Mouse (Mus musculus) testis, postnatal 10 days (tissue): ENCODE data around the gene Repin1.

Experiments used
- DNase-seq: peaks from one replicate; pipeline ENCODE4 v3.0.0; 2021; ENCODE audit warnings: low spot score

The Repin1 gene

GRCm38 (mm10) chr6:48593158-48594042, at the start of gene Repin1, which contains the start of gene Gm44965:
Gene Repin1 (plus strand): TSS chr6:48593883.
Gene Gm44965 (plus strand): TSS chr6:48593941.
- peak; percentile 97 for DNase-seq

- no peak for DNase-seq
Observed at GRCm38 (mm10) chr6:48545251-48545650, 48.4 kb upstream of the Repin1 start.

- DNase-seq, result peak; percentile 67
Observed at GRCm38 (mm10) chr6:48546271-48546670, 47.4 kb upstream of the Repin1 start.

- DNase-seq, result peak; percentile 33
Observed at GRCm38 (mm10) chr6:48546858-48547257, 46.8 kb upstream of the Repin1 start.

- DNase-seq, result no peak
Observed at GRCm38 (mm10) chr6:48548314-48548713, 45.4 kb upstream of the Repin1 start.

GRCm38 (mm10) chr6:48552918-48553317, 40.8 kb upstream of the Repin1 start:
- DNase-seq, result peak; percentile 59

GRCm38 (mm10) chr6:48553819-48554218, 39.9 kb upstream of the Repin1 start:
- DNase-seq, result peak; percentile 28

GRCm38 (mm10) chr6:48554280-48555103, 39.2 kb upstream of the Repin1 start, which contains the start of gene Lrrc61:
Gene Lrrc61 (plus strand): TSS chr6:48554796.
- peak; percentile 99 for DNase-seq

GRCm38 (mm10) chr6:48555104-48555890, 38.4 kb upstream of the Repin1 start:
- DNase-seq, result peak; percentile 46

- no peak for DNase-seq
Observed at GRCm38 (mm10) chr6:48555956-48556355, 37.7 kb upstream of the Repin1 start.

- no peak for DNase-seq
Observed at GRCm38 (mm10) chr6:48565693-48566310, 27.9 kb upstream of the Repin1 start.

- peak; percentile 69 for DNase-seq
Observed at GRCm38 (mm10) chr6:48566312-48566711, 27.4 kb upstream of the Repin1 start.

- peak; percentile 77 for DNase-seq
Observed at GRCm38 (mm10) chr6:48568036-48568984, 25.4 kb upstream of the Repin1 start.

GRCm38 (mm10) chr6:48569065-48569807, 24.4 kb upstream of the Repin1 start:
- no peak for DNase-seq

- DNase-seq, result no peak
Observed at GRCm38 (mm10) chr6:48572014-48572413, 21.7 kb upstream of the Repin1 start.

- DNase-seq, result peak; percentile 60
Observed at GRCm38 (mm10) chr6:48572572-48573061, 21.1 kb upstream of the Repin1 start, which contains the start of gene Rarres2. Gene Rarres2 (minus strand): TSS chr6:48572789.

GRCm38 (mm10) chr6:48573280-48573679, 20.4 kb upstream of the Repin1 start:
- DNase-seq, result no peak

- DNase-seq, result no peak
Observed at GRCm38 (mm10) chr6:48573981-48574380, 19.7 kb upstream of the Repin1 start.

- DNase-seq, result no peak
Observed at GRCm38 (mm10) chr6:48578736-48579135, 14.9 kb upstream of the Repin1 start.
